Comparison of ENCODE assay signal across 26 mouse cellular contexts in genomic region chr12:116861360-116862017, GRCm38 (mm10).
DNase-seq lines count a peak whose midpoint lies in the region; ATAC-seq and TF ChIP-seq lines count a peak whose summit lies in the region.
"Had no signal": no experiment of that assay in that cellular context is flagged by ENCODE, and none has a peak within 500 bp of the region (broad histone marks: within the 10 kb centered on the region; RNA-seq: fewer than 3 reads in every experiment).

No protein-coding gene starts in this region.

- no peak for TF ChIP-seq POLR2A in kidney, adult 2 months (IDR thresholded peaks at IDR 0.05; ENCODE audit: low read depth, low read length)

- H3K27ac ChIP-seq in kidney, adult 2 months (ENCODE audit: insufficient read depth, low read depth, low read length): peak overlapping the region; percentile 87
- peak overlapping the region; percentile 71 for H3K27ac ChIP-seq in kidney, embryonic 16.5 days (ENCODE audit: low read length)
- H3K27ac ChIP-seq: embryonic facial prominence, embryonic 12.5 days; hindbrain, embryonic 13.5 days; layer of hippocampus, adult 2 months; liver, embryonic 14.5 days; midbrain, embryonic 15.5 days; neural tube, embryonic 15.5 days had no signal

- H3K9me3 ChIP-seq in kidney, embryonic 16.5 days (ENCODE audit: low read length): no peaks in the 10 kb centered on the region
- H3K9me3 ChIP-seq: embryonic facial prominence, embryonic 12.5 days; hindbrain, embryonic 13.5 days; midbrain, embryonic 15.5 days; neural tube, embryonic 15.5 days had no signal

- H3K9ac ChIP-seq in kidney, embryonic 16.5 days (replicated peaks; ENCODE audit: low read length): no peak overlapping the region
- H3K9ac ChIP-seq: embryonic facial prominence, embryonic 12.5 days; hindbrain, embryonic 13.5 days; liver, embryonic 14.5 days; midbrain, embryonic 15.5 days; neural tube, embryonic 15.5 days had no signal

- 36% methylated on average over 4 of the region's 4 CpGs for whole genome bisulfite sequencing in kidney, adult 2 months
- 50% methylated on average over 4 of the region's 4 CpGs for WGBS in kidney, embryonic 16.5 days

- no peaks in the 10 kb centered on the region for H3K27me3 ChIP-seq in kidney, adult 2 months (replicated peaks; ENCODE audit: control insufficient read depth, insufficient read depth, low read length)
- H3K27me3 ChIP-seq in kidney, embryonic 16.5 days (ENCODE audit: insufficient read depth, low read length): no peaks in the 10 kb centered on the region
- H3K27me3 ChIP-seq: embryonic facial prominence, embryonic 12.5 days; hindbrain, embryonic 13.5 days; midbrain, embryonic 15.5 days; neural tube, embryonic 15.5 days had no signal

- no peak overlapping the region for H3K4me3 ChIP-seq in kidney, adult 2 months (ENCODE audit: insufficient read depth, low read depth, low read length)
- H3K4me3 ChIP-seq in kidney, embryonic 16.5 days (ENCODE audit: low read length): no peak overlapping the region
- H3K4me3 ChIP-seq: embryonic facial prominence, embryonic 12.5 days; hindbrain, embryonic 13.5 days; layer of hippocampus, adult 2 months; midbrain, embryonic 15.5 days; neural tube, embryonic 15.5 days had no signal

- DNase-seq in ZHBTc4 (ENCODE audit: low read depth, low spot score): peak; percentile 4
- DNase-seq in kidney, adult 2 months: peak; percentile 88
- peak; percentile 25 to 65 for DNase-seq in kidney, postnatal 36 days
- DNase-seq in embryo, embryonic 9.5 days (ENCODE audit: extremely low spot score): no peak
- no peak for DNase-seq in ovary, postnatal 10 days (ENCODE audit: low spot score)
- DNase-seq in B cell, adult 2 months: no peak
- DNase-seq: adrenal gland, adult 8-10 months; cerebellum, adult 8-10 months; cerebellum, postnatal 25 days; gastrocnemius, postnatal 14 days; heart, postnatal 4 days; liver; lung, adult 2 months; lung, postnatal 14 days; spleen, adult 18-20 months; thymus, postnatal 4 days had no signal

- no peak for TF ChIP-seq CTCF in kidney, adult 2 months (conservative IDR thresholded peaks at IDR 0.05; ENCODE audit: insufficient read depth, insufficient read length, low read depth, low read length)

- H3K4me2 ChIP-seq in kidney, embryonic 16.5 days (replicated peaks; ENCODE audit: low read depth, low read length): no peak overlapping the region
- H3K4me2 ChIP-seq: embryonic facial prominence, embryonic 12.5 days; heart, embryonic 11.5 days; hindbrain, embryonic 13.5 days; midbrain, embryonic 15.5 days; neural tube, embryonic 15.5 days had no signal

- H3K4me1 ChIP-seq in kidney, adult 2 months (ENCODE audit: control insufficient read depth, insufficient read depth, low read length): peaks cover 14% of the 10 kb centered on the region
- no peaks in the 10 kb centered on the region for H3K4me1 ChIP-seq in kidney, embryonic 16.5 days (ENCODE audit: insufficient read depth, low read length)
- H3K4me1 ChIP-seq: embryonic facial prominence, embryonic 12.5 days; midbrain, embryonic 15.5 days; neural tube, embryonic 15.5 days had no signal

- H3K36me3 ChIP-seq in kidney, adult 2 months (ENCODE audit: control insufficient read depth, insufficient read depth, low read length): no peaks in the 10 kb centered on the region
- no peaks in the 10 kb centered on the region for H3K36me3 ChIP-seq in kidney, embryonic 16.5 days (ENCODE audit: insufficient read depth, low read length)
- H3K36me3 ChIP-seq: embryonic facial prominence, embryonic 12.5 days; midbrain, embryonic 15.5 days; neural tube, embryonic 15.5 days had no signal

- peak; percentile 72 for ATAC-seq in kidney, embryonic 16.5 days (ENCODE audit: low FRiP score, low TSS enrichment)
- ATAC-seq: forebrain, embryonic 14.5 days; intestine, postnatal 0 days; midbrain, embryonic 15.5 days had no signal

Comparison
In these comparisons a context has a peak if more than half of its experiments do, and no peak if none do; other contexts are left out.
1. DNase-seq: peak in ZHBTc4 (single experiment), kidney, adult 2 months (single experiment) and kidney, postnatal 36 days (2 of 2); none in embryo, embryonic 9.5 days (single experiment), ovary, postnatal 10 days (single experiment) and B cell, adult 2 months (0 of 2).